Mouse (Mus musculus): ENCODE results near the gene Mthfd1. TPM values are rescaled to one million over a fixed set of nuclear protein-coding genes. Genes with fewer than 3 reads are reported as not detected.

Gene Mthfd1
- polyA plus RNA-seq, 1 experiment, result 6.1 TPM

DNA sequence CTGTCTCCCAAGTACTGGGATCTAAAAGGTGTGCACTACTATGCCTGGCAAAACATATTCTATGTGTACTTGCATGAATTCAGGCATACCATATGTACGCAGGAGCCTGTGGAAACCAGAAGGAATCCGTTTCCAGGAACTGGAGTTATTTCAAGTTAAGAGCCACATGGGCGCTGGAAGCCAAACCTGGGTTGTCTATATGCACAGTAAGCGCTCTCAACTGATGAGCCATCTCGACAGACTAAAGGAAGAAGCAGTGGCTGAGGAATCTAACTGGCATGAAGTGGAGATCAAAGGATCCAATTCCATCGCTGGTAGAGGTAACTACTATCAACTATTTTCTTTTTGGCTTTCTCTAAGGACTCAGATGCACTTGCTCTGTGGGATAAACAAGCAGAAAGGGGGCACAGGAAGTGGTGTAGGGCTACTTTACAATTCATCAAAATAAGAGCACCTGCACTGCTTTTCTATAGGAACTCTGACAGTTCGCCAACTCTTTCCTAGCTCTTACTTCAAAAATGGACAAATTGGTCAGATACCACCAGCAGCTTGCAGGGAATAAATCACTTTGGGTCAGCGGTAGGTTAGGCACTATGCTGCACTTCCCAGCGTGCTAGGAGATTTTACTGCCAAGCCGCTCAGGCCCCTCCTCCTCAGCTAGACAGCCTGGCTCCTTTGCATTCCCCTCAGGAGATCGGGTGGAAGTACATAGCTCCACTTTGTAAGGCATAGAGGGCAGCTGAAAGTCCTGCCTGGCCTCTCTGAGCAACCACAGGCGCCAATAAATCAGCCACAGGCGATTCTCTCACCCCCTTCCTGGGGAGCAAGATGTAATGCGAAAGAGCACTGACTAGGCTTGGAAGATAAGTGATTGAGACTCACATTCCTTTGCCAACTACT lies 112.2 kb downstream of the Mthfd1 start:
- Histone ChIP-seq H3K27ac (ENCODE audit: control insufficient read depth, insufficient read depth, low read depth, low read length) (no peak overlapping the region), H3K4me1 (ENCODE audit: control insufficient read depth, insufficient read depth, low read length) (peaks cover 11% of the 10 kb centered on the region), H3K27me3 (ENCODE audit: control insufficient read depth, insufficient read depth, low read length) (no peaks in the 10 kb centered on the region), H3K36me3 (ENCODE audit: control insufficient read depth, insufficient read depth, low read length) (no peaks in the 10 kb centered on the region; the same call in 1 of the 2 replicates), H3K4me3 (ENCODE audit: control insufficient read depth, low read depth, low read length) (peak overlapping the region; percentile 26; the same call in 1 of the 2 replicates)
- TF ChIP-seq CTCF (IDR thresholded peaks at IDR 0.05; ENCODE audit: control insufficient read depth, insufficient read depth, insufficient replicate concordance, low read depth, low read length), result no peak
- TF ChIP-seq POLR2A (IDR thresholded peaks at IDR 0.05; ENCODE audit: control insufficient read depth, low read depth, low read length), result no peak

DNA sequence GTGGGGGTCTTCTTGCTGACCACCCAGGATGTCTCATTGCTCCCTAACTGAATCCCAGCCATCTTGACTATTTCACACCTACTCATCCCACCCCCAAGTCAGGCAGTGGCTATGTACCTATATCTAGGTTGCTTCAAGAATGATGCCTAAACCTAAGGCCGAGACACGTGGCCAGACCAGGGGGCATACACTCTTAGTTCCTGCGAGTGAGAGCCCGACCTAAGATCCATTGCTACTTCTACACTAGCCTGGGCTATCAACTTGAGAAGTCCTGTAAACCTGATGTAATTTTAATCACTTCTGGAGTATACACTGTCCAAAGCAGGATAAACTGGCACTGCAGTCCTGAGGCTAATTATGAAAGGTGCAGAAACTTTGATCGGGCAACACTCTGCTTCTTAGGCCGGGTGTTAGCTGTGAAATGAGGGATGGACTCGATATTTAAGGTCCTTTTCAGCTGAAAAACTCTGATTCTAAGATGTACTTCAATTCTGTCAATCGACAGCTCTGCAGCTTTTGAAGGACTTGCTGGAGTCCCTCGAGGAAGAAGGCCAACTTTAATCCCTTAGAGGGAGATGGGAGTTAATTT lies 113.2 kb downstream of the Mthfd1 start:
- TF ChIP-seq CTCF (IDR thresholded peaks at IDR 0.05; ENCODE audit: control insufficient read depth, insufficient read depth, insufficient replicate concordance, low read depth, low read length) (no peak), POLR2A (IDR thresholded peaks at IDR 0.05; ENCODE audit: control insufficient read depth, low read depth, low read length) (no peak)
- peak overlapping the region; percentile 89 for H3K27ac ChIP-seq (ENCODE audit: control insufficient read depth, insufficient read depth, low read depth, low read length)
- H3K27me3 ChIP-seq (ENCODE audit: control insufficient read depth, insufficient read depth, low read length), result no peaks in the 10 kb centered on the region
- peaks cover 11% of the 10 kb centered on the region for H3K4me1 ChIP-seq (ENCODE audit: control insufficient read depth, insufficient read depth, low read length)
- H3K4me3 ChIP-seq (ENCODE audit: control insufficient read depth, low read depth, low read length), result peak overlapping the region; percentile 89; the same call in 1 of the 2 replicates
- no peaks in the 10 kb centered on the region; the same call in 1 of the 2 replicates for H3K36me3 ChIP-seq (ENCODE audit: control insufficient read depth, insufficient read depth, low read length)

DNA sequence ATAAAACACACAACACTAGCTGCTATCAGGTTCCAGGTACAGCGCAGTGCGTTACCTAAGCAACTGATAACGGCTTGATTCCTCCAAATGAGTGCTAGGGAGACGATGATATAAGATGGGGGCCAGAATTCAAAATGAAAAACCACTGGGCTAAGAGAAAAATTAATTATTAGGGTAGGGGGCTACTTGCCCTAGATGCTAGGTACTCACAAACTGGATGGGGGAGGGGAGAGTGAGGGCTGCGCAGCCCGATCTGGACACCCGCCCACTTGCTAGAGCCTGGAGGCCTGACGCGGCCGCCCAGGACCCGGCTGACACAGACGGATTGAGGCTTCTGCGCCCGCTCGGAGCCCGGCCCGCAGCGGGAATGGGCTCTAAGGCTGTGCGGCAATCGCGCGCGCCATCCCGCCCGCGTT lies 113.7 kb downstream of the Mthfd1 start:
- no peak for TF ChIP-seq POLR2A (IDR thresholded peaks at IDR 0.05; ENCODE audit: control insufficient read depth, low read depth, low read length)
- no peak for TF ChIP-seq CTCF (IDR thresholded peaks at IDR 0.05; ENCODE audit: control insufficient read depth, insufficient read depth, insufficient replicate concordance, low read depth, low read length)
- H3K36me3 ChIP-seq (ENCODE audit: control insufficient read depth, insufficient read depth, low read length), result no peaks in the 10 kb centered on the region; the same call in 1 of the 2 replicates
- no peaks in the 10 kb centered on the region for H3K27me3 ChIP-seq (ENCODE audit: control insufficient read depth, insufficient read depth, low read length)
- H3K4me1 ChIP-seq (ENCODE audit: control insufficient read depth, insufficient read depth, low read length), result peaks cover 11% of the 10 kb centered on the region
- peak overlapping the region; percentile 89 for H3K4me3 ChIP-seq (ENCODE audit: control insufficient read depth, low read depth, low read length)
- H3K27ac ChIP-seq (ENCODE audit: control insufficient read depth, insufficient read depth, low read depth, low read length), result peak overlapping the region; percentile 89

Other genes starting within 250 kb of the Mthfd1 start
- gene Esr2, start 78.0 kb upstream of the Mthfd1 start, polyA plus RNA-seq (2012; rRNA removed), result 0.19 and 0.28 TPM in 2 replicates
- 59.9 and 60.2 TPM in 2 replicates for gene Tex21, start 8.6 kb upstream of the Mthfd1 start, polyA plus RNA-seq (2012; rRNA removed)
- 0.16 TPM in 2 replicates for gene Akap5, start 69.6 kb downstream of the Mthfd1 start, polyA plus RNA-seq (2012; rRNA removed)
- 15.7 and 15.8 TPM in 2 replicates for gene Zbtb25, start 114.3 kb downstream of the Mthfd1 start, polyA plus RNA-seq (2012; rRNA removed)
- 0.30 and 0.34 TPM in 2 replicates for gene Zbtb1, start 115.0 kb downstream of the Mthfd1 start, polyA plus RNA-seq (2012; rRNA removed)
- gene Hspa2, start 148.9 kb downstream of the Mthfd1 start, polyA plus RNA-seq (2012; rRNA removed), result 758 and 855 TPM in 2 replicates
- gene Ppp1r36, start 162.2 kb downstream of the Mthfd1 start, polyA plus RNA-seq (2012; rRNA removed), result 70.7 and 80.4 TPM in 2 replicates

Measured in testis, adult 2 months (tissue).